ENCODE assay signal across 24 mouse cellular contexts in the genomic region with DNA sequence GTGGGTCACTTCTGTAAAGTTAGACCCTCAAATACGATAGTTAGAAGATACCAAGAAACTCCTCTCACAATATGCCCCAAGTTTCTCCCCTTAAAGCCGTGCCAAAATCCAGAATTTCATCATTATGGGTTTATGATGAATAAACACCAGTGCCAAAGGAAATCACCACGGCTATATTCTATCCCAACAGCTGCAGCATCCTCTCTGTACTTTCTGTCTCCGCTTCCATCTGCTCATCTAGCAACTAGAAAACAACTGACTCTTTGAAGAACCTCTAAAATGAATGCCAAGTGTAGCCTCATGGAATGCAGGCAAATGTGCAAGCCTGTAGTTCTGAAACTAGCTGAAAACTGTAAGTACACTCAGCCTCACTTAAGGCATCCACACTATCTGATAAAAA.
DNase-seq lines count a peak whose midpoint lies in the region; ATAC-seq and TF ChIP-seq lines count a peak whose summit lies in the region.
"Had no signal": no experiment of that assay in that cellular context is flagged by ENCODE, and none has a peak within 500 bp of the region (broad histone marks: within the 10 kb centered on the region; RNA-seq: fewer than 3 reads in every experiment).

No protein-coding gene starts in this region.

- no peak for DNase-seq in frontal cortex, postnatal 10 days (ENCODE audit: low spot score in 2 of 2)
- DNase-seq in layer of hippocampus, adult 18-20 months (ENCODE audit: low spot score in 2 of 2): peak; percentile 31 to 51
- DNase-seq in layer of hippocampus, postnatal 25 days (ENCODE audit: extremely low spot score in 1 of 2, low spot score in 1 of 2): no peak
- peak; percentile 18 for DNase-seq in left cerebral cortex, adult 11 months (ENCODE audit: low spot score)
- DNase-seq in left cerebral cortex, adult 2 months (ENCODE audit: extremely low spot score in 1 of 2, low spot score in 2 of 2): no peak
- peak; percentile 20 for DNase-seq in right cerebral cortex, adult 18-20 months
- no peak for DNase-seq in right cerebral cortex, postnatal 25 days
- DNase-seq: adrenal gland, postnatal 10 days; adrenal gland, postnatal 36 days; B cell, adult 2 months; cerebellum, adult 11 months; cerebellum, adult 2 months; cerebellum, adult 9-11 months; cerebellum, postnatal 25 days; gastrocnemius, adult 2 months; gastrocnemius, postnatal 14 days; heart, adult 11 months had no signal

- TF ChIP-seq CTCF in left cerebral cortex, adult 2 months (IDR thresholded peaks at IDR 0.05): no peak

- H3K27ac ChIP-seq in left cerebral cortex, adult 2 months: no peak overlapping the region
- H3K27ac ChIP-seq: embryonic facial prominence, embryonic 13.5 days; forebrain, embryonic 10.5 days; forebrain, embryonic 13.5 days; gastrocnemius, adult 2 months; hindbrain, embryonic 12.5 days; hindbrain, embryonic 15.5 days had no signal

- intact Hi-C loops in left cerebral cortex, adult 2 months (cut with DNase I): no loop called here

- no peak overlapping the region for H3K4me3 ChIP-seq in left cerebral cortex, adult 2 months
- H3K4me3 ChIP-seq: embryonic facial prominence, embryonic 13.5 days; forebrain, embryonic 10.5 days; forebrain, embryonic 13.5 days; gastrocnemius, adult 2 months; hindbrain, embryonic 12.5 days; hindbrain, embryonic 15.5 days had no signal

- ATAC-seq in frontal cortex, adult (ENCODE audit: low TSS enrichment): peak; percentile 70
- ATAC-seq: Patski had no signal

Comparison
In these comparisons a context has a peak if more than half of its experiments do, and no peak if none do; other contexts are left out.
1. DNase-seq: peak in layer of hippocampus, adult 18-20 months (2 of 2), left cerebral cortex, adult 11 months (single experiment) and right cerebral cortex, adult 18-20 months (single experiment); none in frontal cortex, postnatal 10 days (0 of 2), layer of hippocampus, postnatal 25 days (0 of 2), left cerebral cortex, adult 2 months (0 of 2) and right cerebral cortex, postnatal 25 days (single experiment).